Comparison of ENCODE assay signal across 8 mouse cellular contexts in the genomic region with DNA sequence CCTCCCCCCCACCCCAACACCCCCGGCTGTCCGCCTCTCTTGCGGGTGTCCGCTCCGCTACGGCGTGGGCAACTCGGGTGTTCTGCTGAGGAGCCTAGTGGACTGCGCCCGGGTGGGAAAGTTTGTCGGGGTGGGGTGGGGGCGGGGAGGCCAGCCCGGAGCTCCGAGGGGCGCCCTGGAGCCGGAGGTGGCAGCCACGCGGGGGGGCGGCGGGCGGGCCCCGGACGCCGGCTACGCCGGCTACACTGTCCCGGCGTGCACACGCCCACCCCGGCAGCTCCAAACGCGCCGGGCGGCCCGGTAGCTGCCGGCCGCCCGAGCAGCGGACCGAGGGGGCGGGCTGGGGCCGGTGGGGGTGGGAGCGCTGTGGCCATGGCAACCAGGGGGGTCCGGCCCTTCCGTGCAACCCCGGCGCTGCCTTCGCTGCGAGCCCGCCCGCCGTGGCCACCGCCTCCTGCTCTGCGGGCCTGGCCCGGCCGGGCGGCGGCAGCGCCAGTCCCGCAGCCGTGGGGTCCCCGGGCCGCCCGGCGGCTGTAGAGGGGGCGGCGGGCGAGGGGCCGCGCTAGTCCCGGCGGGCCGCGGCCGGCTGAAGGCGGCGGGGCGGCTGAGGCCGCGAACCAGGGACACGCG. TPM values are rescaled to one million over a fixed set of nuclear protein-coding genes. Genes with fewer than 3 reads are reported as not detected.
DNase-seq lines count a peak whose midpoint lies in the region; ATAC-seq and TF ChIP-seq lines count a peak whose summit lies in the region.

No protein-coding gene starts in this region.

- ATAC-seq in megakaryocyte, adult 5-6 weeks (ENCODE audit: poor library complexity, severe bottlenecking): no peak
- peak; percentile 45 for ATAC-seq in heart, embryonic 15.5 days (replicated peaks; ENCODE audit: insufficient number of reproducible peaks, insufficient read depth, low FRiP score, low read depth)
- peak; percentile 2 for ATAC-seq in limb, embryonic 13.5 days (ENCODE audit: low FRiP score, low read depth)

- peaks cover 28% of the 10 kb centered on the region for H3K79me2 ChIP-seq in myocyte (ENCODE audit: control insufficient read depth, insufficient read depth)

- H3K36me3 ChIP-seq in megakaryocyte, embryonic 14.5 days (replicated peaks; ENCODE audit: low read length): peaks cover 15% of the 10 kb centered on the region
- peaks cover 11% of the 10 kb centered on the region; the same call in 1 of the 2 replicates for H3K36me3 ChIP-seq in heart, embryonic 15.5 days
- peaks cover 13% of the 10 kb centered on the region for H3K36me3 ChIP-seq in limb, embryonic 13.5 days
- peaks cover 6% of the 10 kb centered on the region for H3K36me3 ChIP-seq in myocyte (ENCODE audit: control insufficient read depth, insufficient read depth)

- under 1% methylated on average over 46 of the region's 82 CpGs for WGBS in heart, embryonic 15.5 days
- under 1% methylated on average over 60 of the region's 82 CpGs for WGBS in limb, embryonic 13.5 days

- H3K27me3 ChIP-seq in megakaryocyte, embryonic 14.5 days (replicated peaks): peaks cover 7% of the 10 kb centered on the region
- H3K27me3 ChIP-seq in heart, embryonic 15.5 days: no peaks in the 10 kb centered on the region
- no peaks in the 10 kb centered on the region for H3K27me3 ChIP-seq in limb, embryonic 13.5 days
- H3K27me3 ChIP-seq in myocyte (ENCODE audit: control insufficient read depth, insufficient read depth, insufficient read length): peaks cover 16% of the 10 kb centered on the region

- peak overlapping the region; percentile 83 for H3K27ac ChIP-seq in heart, embryonic 15.5 days
- peak overlapping the region; percentile 93 for H3K27ac ChIP-seq in limb, embryonic 13.5 days

- H3K9ac ChIP-seq in heart, embryonic 15.5 days: peak overlapping the region; percentile 98
- H3K9ac ChIP-seq in limb, embryonic 13.5 days: peak overlapping the region; percentile 99

- DNase-seq in embryo, embryonic 10 days (ENCODE audit: low spot score): peak; percentile 8
- DNase-seq in thymus, postnatal 14 days: peak; percentile 57
- DNase-seq in frontal cortex, postnatal 10 days (ENCODE audit: low spot score in 2 of 2): no peak

- no peak for TF ChIP-seq POLR2A in myocyte (IDR thresholded peaks at IDR 0.05; ENCODE audit: insufficient read length, low read depth)

- H3K9me3 ChIP-seq in megakaryocyte, embryonic 14.5 days: no peaks in the 10 kb centered on the region
- no peaks in the 10 kb centered on the region for H3K9me3 ChIP-seq in heart, embryonic 15.5 days (replicated peaks)
- no peaks in the 10 kb centered on the region for H3K9me3 ChIP-seq in limb, embryonic 13.5 days

- H3ac ChIP-seq in myocyte (ENCODE audit: control insufficient read depth, insufficient read length): peak overlapping the region; percentile 65

- H3K4me3 ChIP-seq in megakaryocyte, embryonic 14.5 days (replicated peaks): peak overlapping the region; percentile 98
- H3K4me3 ChIP-seq in heart, embryonic 15.5 days: peak overlapping the region; percentile 99
- H3K4me3 ChIP-seq in limb, embryonic 13.5 days: peak overlapping the region; percentile 99
- peak overlapping the region; percentile 29 for H3K4me3 ChIP-seq in myocyte

- peak overlapping the region; percentile 77 for H3K4me2 ChIP-seq in heart, embryonic 15.5 days
- peak overlapping the region; percentile 73 for H3K4me2 ChIP-seq in limb, embryonic 13.5 days (replicated peaks)
- peak overlapping the region; percentile 94 for H3K4me2 ChIP-seq in myocyte (ENCODE audit: low read depth)

- H3K4me1 ChIP-seq in megakaryocyte, embryonic 14.5 days: peaks cover 24% of the 10 kb centered on the region
- H3K4me1 ChIP-seq in heart, embryonic 15.5 days (replicated peaks): peaks cover 14% of the 10 kb centered on the region
- H3K4me1 ChIP-seq in limb, embryonic 13.5 days: peaks cover 22% of the 10 kb centered on the region

TF ChIP-seq in myocyte, 11 proteins besides CTCF, POLR2A, EP300 and RAD21:
- TF ChIP-seq E2F4 (IDR thresholded peaks at IDR 0.05; ENCODE audit: insufficient read depth) (no peak), CEBPB (IDR thresholded peaks at IDR 0.05; ENCODE audit: insufficient read depth, poor library complexity, severe bottlenecking) (no peak), TCF3 (IDR thresholded peaks at IDR 0.05; ENCODE audit: insufficient read length, low read depth) (no peak), MYOD1 (IDR thresholded peaks at IDR 0.05; ENCODE audit: control insufficient read depth in 1 of 3, insufficient read length in 2 of 3, low read depth in 2 of 3) (no peak), REST (IDR thresholded peaks at IDR 0.05; ENCODE audit: insufficient read depth, insufficient read length) (no peak), MAX (IDR thresholded peaks at IDR 0.05; ENCODE audit: low read depth) (no peak), POLR2AphosphoS2 (IDR thresholded peaks at IDR 0.05; ENCODE audit: insufficient read length, low read depth) (no peak), MYOG (IDR thresholded peaks at IDR 0.05; ENCODE audit: control insufficient read depth in 1 of 3, insufficient read depth in 1 of 3, insufficient read length in 2 of 3, low read depth in 2 of 3) (no peak), SRF (IDR thresholded peaks at IDR 0.05; ENCODE audit: control insufficient read depth, insufficient read length, low read depth) (no peak)

RNA-seq across cellular contexts. Expression of gene Usp42, which starts 0.5 kb away (rescaled TPM):
- 3.0 and 8.2 TPM in 2 replicates for polyA plus RNA-seq in megakaryocyte, embryonic 14.5 days (2012; ENCODE audit: insufficient read depth, low replicate concordance)
- 14.8 and 16.0 TPM in 2 replicates for total RNA-seq in megakaryocyte, adult 5-6 weeks (2015)
- total RNA-seq in megakaryocyte, adult 5-6 weeks (2017): 7.7 and 8.0 TPM in 2 replicates
- polyA plus RNA-seq in heart, embryonic 15.5 days (2015; fragmentation: Nextera tagmentation; extraction: Ambion mirVana): 10.3 and 12.9 TPM in 2 replicates
- polyA plus RNA-seq in limb, embryonic 13.5 days (2015; fragmentation: Nextera tagmentation; extraction: Ambion mirVana): 25.8 and 27.2 TPM in 2 replicates
- 4.1 TPM for polyA plus RNA-seq in myocyte (2012; fragmentation: generic; extraction: Trizol)

Comparison
In these comparisons a context has a peak if more than half of its experiments do, and no peak if none do; other contexts are left out.
1. H3K4me3 ChIP-seq: peak in every context shown above with its lines; median percentile 99 in heart, embryonic 15.5 days; 99 in limb, embryonic 13.5 days; 98 in megakaryocyte, embryonic 14.5 days; 29 in myocyte.
2. DNase-seq: peak in embryo, embryonic 10 days (single experiment) and thymus, postnatal 14 days (single experiment); none in frontal cortex, postnatal 10 days (0 of 2).
3. Peak in every context shown above with its lines, with median percentiles within 50 percentile points of each other: H3K4me2 ChIP-seq.